Mouse (Mus musculus) liver, embryonic 15.5 days (tissue): ENCODE data around the gene Itgam. TPM values are rescaled to one million over a fixed set of nuclear protein-coding genes. Genes with fewer than 3 reads are reported as not detected.

Experiments
- ATAC-seq: fragments of 200-750 bp; cut with Nextera tagmentation; 2 replicates; pipeline ENCODE4 v1.8.0; 2017; ENCODE audit warnings: moderate number of reproducible peaks, mild to moderate bottlenecking, moderate library complexity; ENCODE audit not compliant: insufficient read depth
- H3K27ac ChIP-seq: fragments of 300-500 bp; sonication (generic); replicated peaks from 2 replicates; pipeline ENCODE4 v1.5.1; 2015; ENCODE audit warnings: mild to moderate bottlenecking, inconsistent platforms
- H3K27me3 ChIP-seq: fragments of 300-500 bp; sonication (generic); 2 replicates; pipeline ENCODE4 v1.6.1; 2015; ENCODE audit warnings: mild to moderate bottlenecking, inconsistent platforms
- H3K36me3 ChIP-seq: fragments of 300-500 bp; sonication (generic); replicated peaks from 2 replicates; pipeline ENCODE4 v1.6.1; 2015; ENCODE audit warnings: moderate library complexity, mild to moderate bottlenecking, inconsistent platforms
- H3K4me1 ChIP-seq: fragments of 300-500 bp; sonication (generic); replicated peaks from 2 replicates; pipeline ENCODE4 v1.6.1; 2015; ENCODE audit warnings: inconsistent platforms
- H3K4me2 ChIP-seq: fragments of 300-500 bp; sonication (generic); 2 replicates; pipeline ENCODE4 v1.6.1; 2015; ENCODE audit warnings: moderate library complexity, mild to moderate bottlenecking, inconsistent platforms
- H3K4me3 ChIP-seq: fragments of 300-500 bp; sonication (generic); replicated peaks from 2 replicates; pipeline ENCODE4 v1.5.1; 2015; ENCODE audit warnings: mild to moderate bottlenecking, inconsistent platforms
- H3K9ac ChIP-seq: fragments of 300-500 bp; sonication (generic); 2 replicates; pipeline ENCODE4 v1.6.1; 2015; ENCODE audit warnings: moderate library complexity, mild to moderate bottlenecking, inconsistent platforms
- H3K9me3 ChIP-seq: fragments of 300-500 bp; sonication (generic); replicated peaks from 2 replicates; pipeline ENCODE4 v1.6.1; 2016; ENCODE audit warnings: inconsistent platforms
- WGBS: fragments of 180-500 bp; shearing (Covaris S2); methylation state at CpG from one replicate; pipeline ENCODE4 v1.1.7; 2015; ENCODE audit warnings: mixed read lengths; ENCODE audit not compliant: insufficient replicate concordance; 5-methylcytosine and 5-hydroxymethylcytosine counted together
- polyA plus RNA-seq: library from polyadenylated mRNA; unstranded; fragments of >200 nt; fragmentation: Nextera tagmentation; extraction: Ambion mirVana; gene quantifications from 2 replicates; pipeline ENCODE4 v1.2.1, GENCODE M21; 2015

Gene Itgam
- polyA plus RNA-seq, 1 experiment from 2014 or later: 6.0 TPM

DNA sequence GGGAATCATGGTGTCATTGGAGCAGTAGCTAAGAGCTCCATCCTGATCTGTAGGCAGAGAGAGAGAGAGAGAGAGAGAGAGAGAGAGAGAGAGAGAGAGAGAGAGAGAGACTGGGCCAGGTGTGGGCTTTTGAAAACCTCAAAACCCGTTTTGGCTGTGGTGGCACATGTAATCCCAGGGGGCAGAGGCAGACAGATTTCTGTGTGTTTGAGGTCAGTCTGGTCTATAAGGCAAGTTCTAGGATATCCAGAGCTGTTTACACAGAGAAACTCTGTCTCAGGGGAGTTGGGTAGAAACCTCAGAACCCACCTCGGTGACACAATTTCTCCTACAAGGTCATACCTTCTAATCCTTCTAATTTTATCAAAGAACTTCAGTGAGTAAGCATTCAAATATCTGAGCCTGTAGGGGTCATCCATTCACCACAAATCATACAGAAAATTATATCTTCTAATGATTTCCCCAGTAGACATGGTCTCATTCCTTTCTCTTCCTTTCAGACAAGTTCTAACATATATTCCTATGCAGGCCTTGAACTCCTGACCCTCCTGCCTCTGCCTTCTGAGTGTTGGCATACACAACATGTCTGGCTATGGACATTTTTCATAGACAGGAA, 38.4 kb downstream of the Itgam start:
- Histone ChIP-seq H3K9ac (no peak overlapping the region), H3K27me3 (no peaks in the 10 kb centered on the region), H3K27ac (no peak overlapping the region), H3K4me1 (no peaks in the 10 kb centered on the region), H3K9me3 (no peaks in the 10 kb centered on the region), H3K36me3 (no peaks in the 10 kb centered on the region), H3K4me2 (no peak overlapping the region), H3K4me3 (no peak overlapping the region)
- no peak for ATAC-seq
- 50% methylated on average over 2 of the region's 2 CpGs for WGBS

DNA sequence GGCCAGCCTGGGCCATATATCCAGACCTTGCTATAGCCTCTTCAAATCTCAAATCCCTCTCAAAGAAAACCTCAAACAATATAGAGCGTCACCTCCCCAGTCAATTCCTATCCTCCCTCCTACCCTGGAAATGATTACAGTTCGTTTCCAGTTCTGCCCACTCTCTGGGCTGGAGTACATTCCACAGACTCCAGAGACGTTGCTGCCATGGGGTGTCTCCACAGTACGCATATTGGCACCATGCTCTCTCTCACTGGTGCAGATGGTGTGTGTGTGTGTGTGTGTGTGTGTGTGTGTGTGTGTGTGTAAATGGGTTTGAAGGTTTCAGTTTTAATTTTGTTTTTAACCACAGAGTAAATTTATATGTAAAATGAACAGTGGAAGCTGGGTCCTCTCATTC, 42.8 kb downstream of the Itgam start:
- Histone ChIP-seq H3K4me1 (no peaks in the 10 kb centered on the region), H3K27me3 (no peaks in the 10 kb centered on the region), H3K9me3 (no peaks in the 10 kb centered on the region), H3K27ac (no peak overlapping the region), H3K9ac (no peak overlapping the region), H3K4me3 (no peak overlapping the region), H3K36me3 (no peaks in the 10 kb centered on the region), H3K4me2 (no peak overlapping the region)
- 56% methylated on average over 4 of the region's 4 CpGs for WGBS
- no peak for ATAC-seq

DNA sequence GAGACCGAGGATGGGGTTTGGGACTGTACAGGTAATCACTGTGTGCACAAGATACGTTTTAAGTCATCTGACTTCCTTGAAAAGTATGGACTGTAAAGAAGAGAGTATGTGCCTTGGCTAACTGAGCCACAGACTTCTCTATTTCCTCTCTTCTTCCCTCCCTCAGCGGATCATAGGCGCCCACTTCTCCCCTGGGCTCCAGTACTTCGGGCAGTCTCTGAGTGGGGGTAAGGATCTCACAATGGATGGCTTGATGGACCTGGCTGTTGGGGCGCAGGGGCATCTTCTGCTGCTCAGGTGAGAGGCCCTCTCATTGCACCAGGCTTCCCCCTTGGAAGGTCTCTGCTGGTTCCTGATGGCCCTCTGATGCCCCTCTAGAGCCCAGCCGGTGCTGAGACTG, 45.0 kb downstream of the Itgam start:
- Histone ChIP-seq H3K36me3 (no peaks in the 10 kb centered on the region), H3K27me3 (no peaks in the 10 kb centered on the region), H3K27ac (no peak overlapping the region), H3K4me2 (no peak overlapping the region), H3K9ac (no peak overlapping the region), H3K4me1 (no peaks in the 10 kb centered on the region), H3K9me3 (no peaks in the 10 kb centered on the region), H3K4me3 (no peak overlapping the region)
- 67% methylated on average over 7 of the region's 7 CpGs for WGBS
- ATAC-seq: no peak

DNA sequence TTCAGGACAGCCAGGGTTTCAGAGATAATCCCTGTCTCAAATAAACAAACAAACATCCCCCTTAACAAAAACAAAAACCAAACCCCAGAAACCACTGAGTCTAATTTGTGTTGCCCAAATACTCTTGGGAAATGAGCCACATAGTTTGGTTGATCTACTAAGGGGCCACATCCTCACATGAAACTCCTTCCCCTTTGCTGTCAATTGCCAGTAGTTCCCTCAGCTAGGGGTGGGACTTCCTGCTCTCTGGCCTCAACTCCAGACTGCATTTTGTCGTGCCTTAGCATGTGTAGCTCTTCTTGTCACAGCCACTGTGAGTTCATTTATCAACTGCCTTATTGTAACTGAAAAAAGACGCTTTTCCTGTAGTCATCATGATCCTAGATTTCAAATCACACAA, 47.9 kb downstream of the Itgam start:
- H3K27me3 ChIP-seq: no peaks in the 10 kb centered on the region
- no peak overlapping the region for H3K27ac ChIP-seq
- ATAC-seq: no peak
- no peaks in the 10 kb centered on the region for H3K4me1 ChIP-seq
- no peaks in the 10 kb centered on the region for H3K36me3 ChIP-seq
- WGBS: 31% methylated on average over 2 of the region's 2 CpGs
- no peak overlapping the region for H3K9ac ChIP-seq
- H3K4me3 ChIP-seq: no peak overlapping the region
- H3K4me2 ChIP-seq: no peak overlapping the region
- no peaks in the 10 kb centered on the region for H3K9me3 ChIP-seq

DNA sequence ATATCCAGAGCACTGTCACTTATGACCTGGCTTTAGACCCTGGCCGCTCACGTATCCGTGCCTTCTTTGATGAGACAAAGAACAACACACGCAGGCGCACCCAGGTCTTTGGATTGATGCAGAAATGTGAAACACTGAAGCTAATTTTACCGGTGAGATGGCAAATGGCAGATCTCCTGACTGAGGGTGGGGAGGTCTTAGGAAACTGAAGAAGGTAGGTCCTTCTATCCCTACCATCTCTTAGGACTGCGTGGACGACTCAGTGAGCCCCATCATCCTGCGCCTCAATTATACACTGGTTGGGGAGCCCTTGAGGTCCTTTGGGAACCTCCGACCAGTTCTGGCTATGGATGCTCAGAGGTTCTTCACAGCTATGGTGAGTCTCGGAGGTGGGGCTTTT, 49.7 kb downstream of the Itgam start:
- H3K27me3 ChIP-seq: no peaks in the 10 kb centered on the region
- H3K9me3 ChIP-seq: no peaks in the 10 kb centered on the region
- H3K4me2 ChIP-seq: no peak overlapping the region
- H3K36me3 ChIP-seq: no peaks in the 10 kb centered on the region
- no peaks in the 10 kb centered on the region for H3K4me1 ChIP-seq
- no peak for ATAC-seq
- H3K27ac ChIP-seq: no peak overlapping the region
- no peak overlapping the region for H3K4me3 ChIP-seq
- 70% methylated on average over 11 of the region's 11 CpGs for WGBS
- H3K9ac ChIP-seq: no peak overlapping the region

DNA sequence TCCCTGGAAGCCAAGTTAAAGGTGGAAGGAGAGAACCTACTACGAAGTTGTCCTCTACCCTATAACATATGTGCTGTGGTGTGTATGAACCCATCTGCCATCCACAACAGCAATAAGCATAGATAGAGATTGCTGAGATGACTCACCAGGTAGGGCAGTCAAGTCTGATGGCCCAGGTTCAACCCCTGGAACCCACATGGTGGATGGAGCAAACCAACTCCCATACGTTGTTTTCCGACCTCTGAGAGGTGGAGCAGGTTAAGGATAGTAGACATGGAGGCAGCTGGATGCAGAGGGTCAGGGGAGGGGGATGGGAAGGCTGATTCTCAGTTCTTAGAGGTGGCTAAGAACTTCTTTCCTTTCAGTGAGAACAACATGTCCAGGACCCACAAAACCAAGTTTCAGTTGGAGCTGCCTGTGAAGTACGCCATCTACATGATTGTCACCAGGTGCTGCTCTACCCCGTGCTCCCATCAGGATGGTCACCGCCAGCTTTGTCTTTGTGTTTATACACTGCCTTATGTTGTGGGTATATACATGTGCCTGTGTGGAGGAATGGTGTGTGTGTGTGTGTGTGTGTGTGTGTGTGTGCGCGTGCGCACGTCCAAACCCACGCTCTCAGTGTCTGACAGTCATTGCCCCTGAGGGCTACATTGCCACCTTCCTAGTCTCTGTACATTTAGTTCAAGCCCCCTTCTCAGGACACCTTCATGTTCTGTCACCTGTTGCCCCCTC, 52.1 kb downstream of the Itgam start:
- ATAC-seq: no peak
- Histone ChIP-seq H3K27ac (no peak overlapping the region), H3K4me3 (no peak overlapping the region), H3K36me3 (no peaks in the 10 kb centered on the region), H3K9me3 (no peaks in the 10 kb centered on the region), H3K4me2 (no peak overlapping the region), H3K4me1 (no peaks in the 10 kb centered on the region), H3K27me3 (no peaks in the 10 kb centered on the region), H3K9ac (no peak overlapping the region)
- WGBS: 71% methylated on average over 11 of the region's 11 CpGs

DNA sequence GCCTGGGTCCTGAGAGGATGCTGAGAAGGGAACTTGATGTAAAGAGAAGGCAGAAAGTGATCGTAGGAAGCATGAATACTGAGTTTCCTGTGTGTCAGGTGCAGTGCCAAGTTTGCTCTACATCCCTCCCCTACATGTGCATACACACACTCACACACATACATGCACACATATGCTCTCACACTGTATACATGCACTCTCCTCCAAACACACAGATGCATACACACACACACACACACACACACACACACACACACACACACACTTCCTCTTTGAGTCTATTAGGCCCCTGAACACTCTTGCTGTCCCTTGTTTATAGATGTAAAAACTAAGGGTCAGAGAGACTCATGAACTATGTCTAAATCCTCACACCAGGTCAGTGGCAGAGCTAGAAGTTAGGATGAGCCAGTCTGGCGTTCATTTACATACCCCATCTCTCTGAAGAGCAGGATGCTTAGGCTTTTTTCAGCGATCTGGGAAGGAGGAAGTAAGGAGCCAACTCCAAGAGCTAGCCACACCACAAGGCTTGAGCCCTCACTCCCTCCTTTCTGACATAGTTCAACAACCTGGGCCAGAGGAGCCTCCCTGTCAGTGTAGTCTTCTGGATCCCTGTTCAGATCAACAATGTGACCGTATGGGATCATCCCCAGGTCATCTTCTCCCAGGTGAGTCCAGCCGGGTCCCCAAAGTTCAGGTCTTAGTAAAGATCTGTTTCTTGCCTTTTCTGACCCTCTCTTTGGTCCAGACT, 52.9 kb downstream of the Itgam start:
- Histone ChIP-seq H3K4me3 (no peak overlapping the region), H3K36me3 (no peaks in the 10 kb centered on the region), H3K9ac (no peak overlapping the region), H3K4me1 (no peaks in the 10 kb centered on the region), H3K27me3 (no peaks in the 10 kb centered on the region), H3K4me2 (no peak overlapping the region), H3K9me3 (no peaks in the 10 kb centered on the region), H3K27ac (no peak overlapping the region)
- WGBS: 31% methylated on average over 5 of the region's 5 CpGs
- ATAC-seq: no peak

DNA sequence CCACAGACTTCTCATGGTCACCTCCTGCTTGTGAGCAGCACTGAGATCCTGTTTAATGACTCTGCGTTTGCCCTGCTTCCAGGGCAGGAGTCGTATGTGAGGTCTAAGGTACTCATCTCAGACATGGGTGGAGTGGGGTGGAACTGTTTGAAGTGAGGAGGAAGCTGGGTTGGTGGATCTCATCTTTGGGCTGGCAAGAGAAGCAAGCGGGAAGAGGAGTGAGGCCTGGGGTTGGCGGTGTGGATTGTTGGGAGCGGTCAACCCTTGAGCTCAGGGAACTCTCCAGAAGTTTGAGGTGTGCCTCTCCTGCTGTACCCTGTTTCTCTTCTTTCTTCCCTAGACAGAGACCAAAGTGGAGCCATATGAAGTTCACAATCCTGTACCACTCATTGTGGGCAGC, 54.0 kb downstream of the Itgam start:
- H3K9ac ChIP-seq: no peak overlapping the region
- no peak overlapping the region for H3K27ac ChIP-seq
- no peaks in the 10 kb centered on the region for H3K4me1 ChIP-seq
- 77% methylated on average over 5 of the region's 5 CpGs for WGBS
- no peaks in the 10 kb centered on the region for H3K27me3 ChIP-seq
- no peak overlapping the region for H3K4me3 ChIP-seq
- ATAC-seq: no peak
- H3K9me3 ChIP-seq: no peaks in the 10 kb centered on the region
- H3K36me3 ChIP-seq: no peaks in the 10 kb centered on the region
- H3K4me2 ChIP-seq: no peak overlapping the region

DNA sequence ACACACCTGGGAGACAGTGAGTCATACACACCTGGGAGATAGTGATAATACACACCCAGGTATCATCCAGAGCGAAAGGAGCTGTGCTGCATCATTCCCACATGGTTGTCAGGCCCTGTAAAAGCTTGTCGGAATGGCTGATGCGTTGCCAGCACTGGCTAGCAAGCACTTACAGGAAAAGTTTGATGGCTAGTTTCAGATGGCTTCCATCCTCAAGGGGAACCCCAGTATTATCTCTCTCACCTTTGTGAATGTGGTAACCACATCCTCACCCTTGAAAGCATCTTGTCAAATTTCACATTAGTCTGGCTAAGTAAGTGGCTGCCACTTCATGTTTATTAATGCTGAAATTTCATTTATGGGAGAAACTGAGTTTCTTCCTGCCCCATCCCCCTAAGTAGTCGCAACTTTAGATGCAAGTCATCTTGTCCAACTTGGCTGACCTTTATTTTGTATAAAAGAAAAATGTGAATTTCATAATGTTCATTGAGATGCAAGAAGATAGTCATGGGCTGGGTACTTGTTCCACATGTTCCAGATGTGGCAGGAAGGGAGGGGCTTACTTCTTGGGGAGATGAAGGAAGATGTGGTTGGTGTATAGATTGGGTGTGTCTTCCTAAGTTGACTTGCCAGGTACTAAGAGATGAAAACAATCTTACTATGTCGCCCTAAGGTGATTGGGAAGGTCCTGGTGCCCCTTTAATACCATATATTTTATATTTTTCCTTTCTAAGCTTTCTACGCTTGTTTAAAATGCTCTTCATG, 57.5 kb downstream of the Itgam start:
- no peak overlapping the region for H3K4me3 ChIP-seq
- H3K27ac ChIP-seq: no peak overlapping the region
- no peaks in the 10 kb centered on the region for H3K27me3 ChIP-seq
- no peak overlapping the region for H3K4me2 ChIP-seq
- ATAC-seq: no peak
- H3K36me3 ChIP-seq: no peaks in the 10 kb centered on the region
- 64% methylated on average over 6 of the region's 6 CpGs for WGBS
- no peaks in the 10 kb centered on the region for H3K4me1 ChIP-seq
- no peaks in the 10 kb centered on the region for H3K9me3 ChIP-seq
- no peak overlapping the region for H3K9ac ChIP-seq

DNA sequence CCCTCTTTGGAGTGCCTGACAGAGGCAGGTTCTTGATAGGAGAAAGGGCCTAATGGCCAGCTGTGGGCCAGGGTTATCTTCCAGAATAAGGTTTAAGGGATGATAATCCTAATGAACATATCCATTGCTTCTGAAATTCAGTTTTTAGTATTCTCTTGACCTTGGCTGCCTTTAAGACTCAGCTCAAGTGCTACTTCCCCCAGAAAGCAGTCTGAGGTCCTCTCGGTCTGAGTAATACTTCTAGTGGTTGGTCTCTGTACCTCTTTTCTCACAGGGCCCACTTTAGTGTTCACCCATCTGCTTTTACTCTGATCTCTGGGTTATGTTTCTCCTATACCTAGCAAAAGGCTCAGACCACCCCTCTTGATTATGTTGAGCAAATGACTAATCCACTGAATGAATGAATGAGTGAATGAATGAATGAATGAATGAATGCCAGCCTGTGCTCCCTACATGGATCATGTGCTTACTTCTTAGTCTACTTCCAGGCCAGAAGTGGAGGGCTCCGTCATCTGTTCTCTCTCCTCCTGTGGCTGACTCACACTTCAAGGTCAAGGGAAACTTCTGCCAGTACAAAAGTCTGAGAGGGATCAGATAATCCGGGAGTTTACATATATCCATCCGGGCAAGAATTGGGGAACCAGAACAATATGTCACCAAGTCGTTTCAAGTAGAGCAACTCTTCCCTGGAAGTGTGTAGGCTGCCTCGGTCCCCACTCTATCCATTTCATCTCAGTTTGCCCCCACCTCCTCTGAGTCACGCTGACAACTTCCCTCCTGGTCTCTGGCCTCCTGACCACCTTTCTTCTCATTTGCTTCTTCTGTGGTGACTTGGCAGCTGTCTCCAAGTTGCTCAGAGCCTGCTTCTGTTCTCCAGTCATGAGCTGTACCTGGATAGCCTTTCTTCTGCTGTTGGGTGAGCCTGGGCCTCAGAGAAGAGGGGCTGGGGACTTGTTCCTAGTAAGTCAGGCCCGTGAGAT, 66.6 kb downstream of the Itgam start, which contains the start of gene Itgax:
TSS of gene Itgax (plus strand) at position 807 of the 980 bp plus-strand sequence.
- 37% methylated on average over 8 of the region's 8 CpGs for WGBS
- no peak within 1 kb of the TSS for H3K4me3 ChIP-seq
- no peaks in the 10 kb centered on the region for H3K9me3 ChIP-seq
- ATAC-seq: no peak
- no peak within 1 kb of the TSS for H3K4me2 ChIP-seq
- no peaks in the 10 kb centered on the region; the same call in 1 of the 2 replicates for H3K4me1 ChIP-seq
- no peaks in the 10 kb centered on the region for H3K27me3 ChIP-seq
- H3K36me3 ChIP-seq: no peaks in the 10 kb centered on the region
- no peak within 1 kb of the TSS for H3K27ac ChIP-seq
- H3K9ac ChIP-seq: no peak within 1 kb of the TSS
